Mouse (Mus musculus) spleen, postnatal 4 days (tissue): ENCODE results near the gene Prkcb.

Source experiments
- DNase-seq, 2 experiments: peaks; one replicate each; pipeline ENCODE4 v3.0.0; 2022; ENCODE audit warnings: low spot score in 2 of 2

Gene Prkcb

GRCm38 (mm10) chr7:122319566-122319965 is 31.0 kb downstream of the Prkcb start:
- DNase-seq: no peak

DNA sequence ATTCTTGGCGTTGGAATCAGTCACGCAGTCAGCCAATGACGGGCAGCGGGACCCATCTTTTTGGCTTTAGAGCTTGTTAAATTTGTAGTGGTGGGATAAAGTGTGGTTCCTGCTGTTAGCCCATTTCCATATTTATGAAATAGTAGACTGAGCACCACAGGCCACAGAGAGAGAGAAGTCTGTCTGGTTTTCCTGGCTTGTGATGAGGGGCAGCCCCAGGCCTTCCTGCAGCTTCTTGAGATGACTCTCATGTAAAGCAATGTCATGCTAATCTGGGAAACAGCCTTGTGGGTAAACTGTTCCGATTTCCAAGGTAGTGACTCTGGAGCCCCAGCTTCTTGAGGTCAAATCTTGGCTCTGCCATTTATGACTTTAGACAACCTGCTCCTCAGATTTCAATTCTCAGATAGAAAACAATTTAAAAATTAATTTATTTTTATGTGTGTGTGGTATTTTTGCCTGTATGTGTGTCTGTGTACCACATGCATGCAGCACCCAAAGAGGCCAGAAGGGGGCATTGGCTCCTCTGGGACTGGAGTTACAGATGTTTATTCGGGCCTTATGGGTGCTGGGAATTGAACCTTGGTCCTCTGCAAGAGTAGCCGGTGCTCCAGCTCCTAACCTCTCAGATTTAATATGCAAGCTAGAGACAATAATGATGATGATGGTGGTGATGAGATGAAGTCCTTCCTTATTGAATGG is 32.4 kb downstream of the Prkcb start:
- no peak for DNase-seq

GRCm38 (mm10) chr7:122322038-122322690 is 33.6 kb downstream of the Prkcb start:
- no peak for DNase-seq

GRCm38 (mm10) chr7:122327942-122328341 is 39.4 kb downstream of the Prkcb start:
- DNase-seq: no peak

DNA sequence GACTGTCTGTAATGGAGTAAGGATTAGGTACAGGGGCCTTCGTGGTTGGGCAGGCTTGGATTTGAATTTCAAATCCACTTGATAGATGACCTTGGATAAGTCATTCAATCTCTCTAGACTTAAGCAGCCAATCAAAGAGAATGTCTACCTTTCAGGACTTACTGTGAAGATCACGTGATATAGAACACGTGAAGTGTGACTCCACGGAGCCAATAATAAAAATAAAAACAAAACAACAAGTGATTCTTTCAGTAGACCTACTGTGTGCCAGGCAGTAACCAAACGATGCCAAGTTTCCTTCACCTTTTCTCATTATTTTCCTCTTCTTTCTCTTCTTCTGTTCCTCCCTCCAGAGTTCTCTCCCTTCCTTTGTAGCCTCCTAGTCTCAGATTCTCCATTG is 39.9 kb downstream of the Prkcb start:
- no peak for DNase-seq

DNA sequence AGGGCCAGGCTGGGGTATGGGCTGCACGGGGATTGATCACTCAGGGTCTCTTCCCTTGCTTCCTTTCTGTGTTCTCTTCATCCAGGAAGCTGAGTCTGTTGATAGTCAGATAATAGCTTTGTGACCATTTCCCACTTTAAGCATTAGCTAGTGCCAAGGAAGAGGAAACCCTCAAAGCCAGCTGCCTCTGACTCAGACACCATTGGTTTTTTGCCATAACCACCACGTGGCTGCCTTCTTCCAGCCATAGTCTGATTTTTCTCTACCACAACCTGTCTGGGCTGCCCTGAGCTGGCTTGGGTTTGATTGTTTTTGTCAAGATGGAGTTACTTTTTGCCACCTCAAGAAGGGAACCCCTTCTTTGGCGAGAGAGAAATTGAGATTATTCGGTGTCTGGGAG is 41.0 kb downstream of the Prkcb start:
- no peak for DNase-seq

- no peak for DNase-seq
These were observed 45.1 kb downstream of the Prkcb start for GRCm38 (mm10) chr7:122333686-122334085.

DNA sequence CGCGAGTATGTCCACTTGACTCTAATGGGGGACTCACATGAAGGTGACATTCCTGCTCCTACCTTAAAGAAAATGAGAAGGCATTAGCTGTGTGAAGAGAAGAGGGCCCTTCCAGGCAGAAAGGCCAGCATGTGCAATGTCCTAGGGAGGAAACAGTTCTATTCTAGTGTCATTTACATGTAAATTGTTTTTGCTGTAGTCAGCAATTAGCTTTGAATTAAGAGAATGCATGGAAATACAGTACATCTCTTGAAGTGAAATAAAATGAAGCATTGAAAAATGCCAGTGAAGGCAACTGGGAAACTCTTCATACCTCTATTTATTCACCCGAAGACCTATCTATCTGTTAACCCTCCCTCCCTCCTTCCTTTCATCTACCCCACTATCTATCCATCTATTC is 48.8 kb downstream of the Prkcb start:
- DNase-seq: no peak

GRCm38 (mm10) chr7:122338055-122338454 is 49.5 kb downstream of the Prkcb start:
- DNase-seq: no peak

DNA sequence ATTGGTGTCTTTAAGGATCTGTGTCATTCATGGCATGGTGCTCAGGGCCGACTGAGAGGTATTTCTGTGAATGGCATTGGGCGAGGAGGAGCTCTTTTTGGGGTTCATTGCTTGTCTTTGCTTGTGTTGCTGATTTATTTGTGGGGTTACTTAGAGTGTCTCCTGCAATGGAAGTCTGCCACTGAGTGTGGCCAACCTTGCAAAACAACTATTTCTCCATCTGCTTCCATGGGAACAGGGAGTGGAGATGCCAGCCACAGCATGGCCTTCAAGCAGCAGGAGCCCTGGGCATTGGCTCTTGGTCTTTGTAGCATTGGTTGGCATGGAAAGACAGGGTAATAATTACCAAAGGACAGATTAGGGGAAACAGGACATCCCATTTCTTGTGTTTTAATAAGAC is 50.9 kb downstream of the Prkcb start:
- no peak for DNase-seq

GRCm38 (mm10) chr7:122341813-122342212 is 53.3 kb downstream of the Prkcb start:
- no peak for DNase-seq

DNA sequence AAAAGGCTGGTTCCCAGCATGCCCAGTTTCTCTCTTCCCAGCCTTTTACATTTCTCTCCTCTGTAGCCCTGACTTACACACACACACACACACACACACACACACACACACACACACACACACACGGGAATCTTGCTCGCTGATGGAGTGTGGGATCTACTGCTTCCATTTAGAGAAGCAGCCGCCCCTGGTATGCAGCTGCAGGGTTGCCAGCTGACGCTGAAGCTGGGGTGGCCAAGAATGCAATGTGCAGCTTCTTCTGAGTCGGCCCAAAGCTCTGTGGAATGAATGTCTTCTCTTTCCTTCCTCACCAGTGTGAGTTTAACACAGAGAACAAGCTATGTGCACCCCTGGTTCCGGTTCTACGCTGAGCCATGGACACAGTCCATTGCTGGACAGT is 56.1 kb downstream of the Prkcb start:
- DNase-seq: no peak

GRCm38 (mm10) chr7:122346251-122347242 is 58.0 kb downstream of the Prkcb start:
- DNase-seq: no peak

DNA sequence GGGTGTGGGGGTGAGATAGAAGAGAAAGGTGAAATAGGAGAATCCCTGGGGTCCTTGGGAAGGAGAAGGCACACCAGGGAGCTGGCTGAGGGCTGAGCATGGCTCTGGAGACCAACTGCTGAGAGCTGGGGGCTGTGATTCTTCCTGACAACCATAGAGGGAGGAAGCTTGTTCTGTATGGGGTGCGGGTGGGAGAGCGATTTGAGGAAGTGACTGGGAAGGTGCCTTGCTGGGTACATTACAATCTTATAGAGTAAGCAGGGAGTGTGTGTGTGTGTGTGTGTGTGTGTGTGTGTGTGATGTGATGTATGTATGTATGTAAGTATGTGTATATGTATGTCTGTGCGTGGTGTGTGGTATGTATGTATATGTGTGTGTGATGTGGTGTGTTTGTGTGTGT is 58.9 kb downstream of the Prkcb start:
- DNase-seq: no peak

GRCm38 (mm10) chr7:122349961-122350360 is 61.4 kb downstream of the Prkcb start:
- no peak for DNase-seq

- no peak for DNase-seq
These were observed 62.2 kb downstream of the Prkcb start for GRCm38 (mm10) chr7:122350741-122351140.

DNA sequence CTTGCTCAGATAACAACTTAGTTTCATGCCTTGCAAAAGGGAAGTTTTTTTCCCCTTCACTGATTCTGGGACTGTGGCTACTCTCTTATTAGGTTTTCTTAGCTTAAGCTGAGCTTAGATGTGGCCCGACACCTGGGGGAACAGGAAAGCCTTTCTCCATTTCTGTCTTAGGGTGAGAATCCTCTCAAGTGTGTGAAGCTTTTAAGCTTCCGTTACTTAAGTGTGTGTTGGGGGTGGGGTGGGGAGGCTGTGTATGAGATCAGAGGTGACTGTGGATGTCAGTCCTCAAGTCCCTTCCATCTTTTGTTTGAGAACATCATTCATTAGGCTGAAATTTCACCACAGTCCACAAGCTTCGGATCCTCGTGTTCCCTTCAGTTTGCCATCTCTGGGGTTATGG is 63.3 kb downstream of the Prkcb start:
- peak in 1 of 2 experiments; percentile 24 for DNase-seq

GRCm38 (mm10) chr7:122352566-122353277 is 64.2 kb downstream of the Prkcb start:
- DNase-seq: peak; percentile 52 to 73

- no peak for DNase-seq
These were observed 64.8 kb downstream of the Prkcb start for GRCm38 (mm10) chr7:122353329-122353728.

DNA sequence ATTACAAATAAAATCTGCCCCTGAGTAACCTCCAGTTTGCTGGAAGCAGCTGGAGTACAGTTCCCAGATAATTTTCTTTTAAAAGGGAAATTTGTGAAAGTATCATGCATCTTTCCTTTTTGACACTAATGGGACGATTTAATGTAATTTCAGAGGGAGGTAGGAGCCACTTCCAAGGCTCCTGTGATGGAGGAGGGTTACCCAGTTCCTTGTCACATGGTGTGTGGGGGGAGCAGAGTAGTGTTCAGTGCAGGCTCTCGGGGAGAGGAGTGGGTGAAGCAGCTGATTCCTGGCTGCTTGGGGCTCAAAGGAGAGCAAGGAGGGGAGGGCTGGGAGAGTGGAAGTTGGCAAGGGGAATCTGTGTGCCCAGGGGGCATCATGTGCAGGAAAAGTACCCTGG is 68.4 kb downstream of the Prkcb start:
- DNase-seq: no peak

DNA sequence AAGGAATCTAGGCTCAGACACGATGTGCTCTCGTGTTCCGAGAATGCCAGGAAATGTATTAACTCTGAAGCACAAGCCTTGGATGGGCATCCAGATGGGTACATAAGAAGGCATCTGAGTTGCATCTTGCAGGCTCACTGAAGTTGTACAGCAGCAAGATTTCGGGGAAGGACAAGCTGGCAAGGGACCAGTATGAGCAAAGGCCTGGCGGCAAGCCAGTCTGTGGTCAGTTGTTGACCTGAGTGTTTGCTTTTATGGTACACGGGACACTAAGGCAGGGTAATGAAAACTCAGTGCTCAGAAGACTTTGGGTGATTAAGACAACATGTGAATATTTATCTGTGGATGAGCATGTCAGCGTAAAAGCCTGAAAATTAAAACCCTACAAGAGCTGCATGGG is 69.3 kb downstream of the Prkcb start:
- DNase-seq: no peak

- no peak for DNase-seq
These were observed 78.1 kb downstream of the Prkcb start for GRCm38 (mm10) chr7:122366635-122367034.
